Mouse (Mus musculus): ENCODE data around the gene Abcd3.

Gene Abcd3

GRCm38 (mm10) chr3:121738742-121739342, 76.3 kb downstream of the Abcd3 start:
- DNase-seq (ENCODE audit: low spot score), result no peak

GRCm38 (mm10) chr3:121737901-121738300, 77.2 kb downstream of the Abcd3 start:
- DNase-seq (ENCODE audit: low spot score), result no peak

- DNase-seq (ENCODE audit: low spot score), result no peak
Observed at GRCm38 (mm10) chr3:121737453-121737852, 77.6 kb downstream of the Abcd3 start.

GRCm38 (mm10) chr3:121736025-121736744, 78.9 kb downstream of the Abcd3 start:
- peak; percentile 77 for DNase-seq (ENCODE audit: low spot score)

- DNase-seq (ENCODE audit: low spot score), result no peak
Observed at GRCm38 (mm10) chr3:121735542-121735941, 79.6 kb downstream of the Abcd3 start.

GRCm38 (mm10) chr3:121729678-121730077, 85.4 kb downstream of the Abcd3 start:
- no peak for DNase-seq (ENCODE audit: low spot score)

- DNase-seq (ENCODE audit: low spot score), result no peak
Observed at GRCm38 (mm10) chr3:121725651-121726050, 89.5 kb downstream of the Abcd3 start.

GRCm38 (mm10) chr3:121724553-121724952, 90.5 kb downstream of the Abcd3 start:
- no peak for DNase-seq (ENCODE audit: low spot score)

- no peak for DNase-seq (ENCODE audit: low spot score)
Observed at GRCm38 (mm10) chr3:121723968-121724524, 91.1 kb downstream of the Abcd3 start.

- DNase-seq (ENCODE audit: low spot score), result peak; percentile 68
Observed at GRCm38 (mm10) chr3:121722971-121723844, 91.9 kb downstream of the Abcd3 start, which contains the start of gene F3. Gene F3, plus strand, starts transcription at chr3:121723537.

GRCm38 (mm10) chr3:121721691-121722070, 93.4 kb downstream of the Abcd3 start:
- no peak for DNase-seq (ENCODE audit: low spot score)

GRCm38 (mm10) chr3:121720801-121721690, 94.1 kb downstream of the Abcd3 start:
- no peak for DNase-seq (ENCODE audit: low spot score)

- DNase-seq (ENCODE audit: low spot score), result no peak
Observed at GRCm38 (mm10) chr3:121719701-121720100, 95.4 kb downstream of the Abcd3 start.

GRCm38 (mm10) chr3:121718679-121719078, 96.4 kb downstream of the Abcd3 start:
- DNase-seq (ENCODE audit: low spot score), result no peak

GRCm38 (mm10) chr3:121716480-121716879, 98.6 kb downstream of the Abcd3 start:
- DNase-seq (ENCODE audit: low spot score), result no peak

GRCm38 (mm10) chr3:121715741-121716459, 99.2 kb downstream of the Abcd3 start:
- no peak for DNase-seq (ENCODE audit: low spot score)

- no peak for DNase-seq (ENCODE audit: low spot score)
Observed at GRCm38 (mm10) chr3:121715336-121715735, 99.8 kb downstream of the Abcd3 start.

GRCm38 (mm10) chr3:121714461-121714860, 100.6 kb downstream of the Abcd3 start:
- DNase-seq (ENCODE audit: low spot score), result no peak

GRCm38 (mm10) chr3:121713816-121714215, 101.3 kb downstream of the Abcd3 start:
- DNase-seq (ENCODE audit: low spot score), result no peak

GRCm38 (mm10) chr3:121713151-121713701, 101.9 kb downstream of the Abcd3 start:
- DNase-seq (ENCODE audit: low spot score), result no peak

Data from testis, postnatal 14 days (tissue).